Mouse (Mus musculus) forebrain, embryonic 16.5 days (tissue): ENCODE results near the gene Tnfrsf1b. TPM values are rescaled to one million over a fixed set of nuclear protein-coding genes. Genes with fewer than 3 reads are reported as not detected.

Source experiments
- ATAC-seq: fragments of 200-750 bp; cut with Nextera tagmentation; 2 replicates; pipeline ENCODE4 v1.8.0; 2017; ENCODE audit warnings: mild to moderate bottlenecking, moderate library complexity
- H3K27ac ChIP-seq: fragments of 300-500 bp; sonication (generic); 2 replicates; pipeline ENCODE4 v1.5.1; 2014; ENCODE audit warnings: low read length, control low read depth
- H3K27me3 ChIP-seq: fragments of 300-500 bp; sonication (generic); replicated peaks from 2 replicates; pipeline ENCODE4 v1.6.1; 2014; ENCODE audit warnings: low read length; ENCODE audit not compliant: control insufficient read depth, insufficient read depth
- H3K36me3 ChIP-seq: fragments of 300-500 bp; sonication (generic); 2 replicates; pipeline ENCODE4 v1.6.1; 2014; ENCODE audit not compliant: control insufficient read depth, insufficient read depth
- H3K4me1 ChIP-seq: fragments of 300-500 bp; sonication (generic); replicated peaks from 2 replicates; pipeline ENCODE4 v1.6.1; 2014; ENCODE audit warnings: low read length; ENCODE audit not compliant: control insufficient read depth, insufficient read depth
- H3K4me2 ChIP-seq: fragments of 300-500 bp; sonication (generic); 2 replicates; pipeline ENCODE4 v1.6.1; 2014; ENCODE audit warnings: mild to moderate bottlenecking, low read length, control low read depth
- H3K4me3 ChIP-seq: fragments of 300-500 bp; sonication (generic); replicated peaks from 2 replicates; pipeline ENCODE4 v1.5.1; 2014; ENCODE audit warnings: mild to moderate bottlenecking, low read length, control low read depth
- H3K9ac ChIP-seq: fragments of 300-500 bp; sonication (generic); replicated peaks from 2 replicates; pipeline ENCODE4 v1.6.1; 2014; ENCODE audit warnings: low read depth, low read length, control low read depth
- H3K9me3 ChIP-seq: fragments of 300-500 bp; sonication (generic); 2 replicates; pipeline ENCODE4 v1.6.1; 2016; ENCODE audit warnings: low read length; ENCODE audit not compliant: control insufficient read depth
- WGBS: fragments of 180-500 bp; shearing (Covaris S2); extraction: QIAGEN DNeasy Blood & Tissue Kit; methylation state at CpG from one replicate; pipeline ENCODE4 v1.1.7; 2014; 5-methylcytosine and 5-hydroxymethylcytosine counted together
- polyA plus RNA-seq: library from polyadenylated mRNA; unstranded; fragments of >200 nt; fragmentation: Nextera tagmentation; extraction: Ambion mirVana; gene quantifications from 2 replicates; pipeline ENCODE4 v1.2.1, GENCODE M21; 2015

Tnfrsf1b gene
- polyA plus RNA-seq = 2.4 and 2.5 TPM in 2 replicates

DNA sequence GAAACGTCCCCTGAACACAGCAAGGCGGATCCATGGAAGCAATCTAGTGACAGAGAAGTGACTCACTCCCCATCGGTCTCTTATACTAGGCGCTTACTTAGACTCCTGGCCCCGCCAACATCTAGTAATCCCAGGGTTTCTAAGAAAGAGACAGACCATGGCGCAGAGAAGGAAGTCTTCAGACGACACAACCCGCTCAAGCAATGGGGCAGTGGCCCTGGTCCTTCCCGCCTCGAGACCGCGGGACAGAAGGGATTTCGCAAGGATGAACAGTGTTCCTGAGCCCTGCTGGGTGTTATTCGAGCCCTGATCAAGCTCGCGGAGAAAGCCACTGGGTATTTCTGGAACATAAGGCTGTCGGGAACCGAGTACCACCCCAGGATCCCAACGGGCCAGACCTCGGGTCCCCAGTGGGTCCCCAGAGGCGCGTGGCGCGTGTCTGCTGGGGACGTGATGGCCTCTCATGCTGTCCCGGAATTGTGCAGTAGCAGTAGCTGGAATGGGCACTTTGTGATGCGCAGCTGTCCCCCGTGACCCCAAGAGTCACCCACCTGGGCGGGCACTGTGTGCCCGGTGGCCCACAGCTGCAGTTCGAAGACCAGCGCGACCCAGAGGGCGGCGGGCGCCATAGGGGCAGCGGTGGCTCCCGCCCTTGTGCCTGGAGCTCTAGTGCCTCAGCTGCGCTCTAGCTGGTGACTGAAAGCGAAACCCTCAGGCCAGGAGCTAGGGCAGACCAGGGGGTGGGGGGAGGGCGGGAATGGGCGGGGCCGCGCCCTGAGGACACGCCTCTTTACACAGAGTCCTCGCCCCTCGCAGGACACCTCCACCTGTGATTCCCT lies at the start of gene Tnfrsf1b:
TSS of gene Tnfrsf1b (minus strand) at position 698 of the 839 bp plus-strand sequence.
- Histone ChIP-seq H3K4me2 (peak within 1 kb of the TSS; percentile 54), H3K9me3 (no peaks in the 10 kb centered on the region), H3K9ac (peak within 1 kb of the TSS; percentile 31), H3K27ac (no peak within 1 kb of the TSS), H3K27me3 (peaks cover 12% of the 10 kb centered on the region; the same call in 1 of the 2 replicates), H3K4me3 (peak within 1 kb of the TSS; percentile 38), H3K36me3 (no peaks in the 10 kb centered on the region), H3K4me1 (peaks cover 5% of the 10 kb centered on the region; the same call in 1 of the 2 replicates)
- under 1% methylated on average over 47 of the region's 47 CpGs for WGBS
- ATAC-seq = peak; percentile 61

DNA sequence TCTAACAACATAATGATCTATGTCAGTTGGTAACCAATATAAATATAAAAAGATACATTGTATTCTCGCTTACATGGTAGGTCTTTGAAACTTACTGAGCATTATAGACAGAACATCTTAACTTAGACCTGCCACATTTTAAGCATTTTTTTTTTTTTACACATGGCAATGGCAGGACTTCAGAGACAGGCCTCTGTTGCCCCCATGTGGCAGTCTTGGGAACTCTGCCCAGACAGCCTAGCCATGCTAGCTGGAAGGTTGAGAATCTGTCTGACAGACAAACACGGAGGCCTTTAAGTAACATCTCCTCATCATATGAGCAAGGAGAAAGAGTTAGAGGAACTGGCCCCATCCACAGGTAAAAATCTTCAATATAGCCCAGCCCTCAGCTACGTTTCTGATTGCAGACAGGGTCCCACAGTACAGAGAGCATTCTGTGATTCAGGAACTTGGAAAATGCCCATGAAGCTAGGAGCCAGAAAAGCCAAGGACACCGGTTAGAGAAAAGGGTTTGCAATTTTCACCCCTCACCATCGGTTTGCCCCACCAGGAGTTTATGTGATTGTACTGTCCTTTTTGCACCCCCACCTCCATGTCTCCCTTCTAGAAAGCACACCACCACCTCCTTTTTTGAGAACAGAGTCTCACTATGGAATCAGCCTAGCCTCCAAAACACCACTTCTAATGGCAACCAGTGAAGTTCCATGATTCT lies 49.1 kb upstream of the Tnfrsf1b start:
- Histone ChIP-seq H3K4me1 (no peaks in the 10 kb centered on the region), H3K27ac (no peak overlapping the region), H3K27me3 (no peaks in the 10 kb centered on the region), H3K9me3 (no peaks in the 10 kb centered on the region), H3K4me2 (no peak overlapping the region), H3K9ac (no peak overlapping the region), H3K4me3 (no peak overlapping the region), H3K36me3 (no peaks in the 10 kb centered on the region)
- 53% methylated on average over 5 of the region's 5 CpGs for WGBS
- no peak for ATAC-seq

DNA sequence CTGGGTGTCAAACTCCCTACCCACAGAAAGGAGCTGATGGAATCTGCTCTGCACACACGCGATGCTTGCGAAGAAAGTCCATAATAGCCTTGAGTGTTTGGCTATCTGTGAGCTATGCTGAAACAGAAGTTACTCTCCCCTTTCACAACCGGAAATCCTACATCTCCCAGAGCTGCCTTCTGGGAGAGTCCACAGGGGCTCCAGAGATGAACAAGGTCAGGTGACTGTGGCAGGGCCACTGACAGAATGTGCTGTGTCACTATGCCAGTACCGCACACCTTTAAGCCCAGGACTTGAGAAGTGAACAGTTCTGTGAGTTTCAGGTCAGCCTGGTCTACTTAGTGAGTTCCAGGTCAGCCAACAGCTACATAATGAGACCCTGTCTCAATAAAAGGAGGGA lies 47.9 kb upstream of the Tnfrsf1b start:
- Histone ChIP-seq H3K9ac (no peak overlapping the region), H3K9me3 (no peaks in the 10 kb centered on the region), H3K4me1 (no peaks in the 10 kb centered on the region), H3K4me2 (no peak overlapping the region), H3K4me3 (no peak overlapping the region), H3K27ac (no peak overlapping the region), H3K27me3 (no peaks in the 10 kb centered on the region), H3K36me3 (no peaks in the 10 kb centered on the region)
- ATAC-seq = no peak
- WGBS = 89% methylated on average over 5 of the region's 5 CpGs

DNA sequence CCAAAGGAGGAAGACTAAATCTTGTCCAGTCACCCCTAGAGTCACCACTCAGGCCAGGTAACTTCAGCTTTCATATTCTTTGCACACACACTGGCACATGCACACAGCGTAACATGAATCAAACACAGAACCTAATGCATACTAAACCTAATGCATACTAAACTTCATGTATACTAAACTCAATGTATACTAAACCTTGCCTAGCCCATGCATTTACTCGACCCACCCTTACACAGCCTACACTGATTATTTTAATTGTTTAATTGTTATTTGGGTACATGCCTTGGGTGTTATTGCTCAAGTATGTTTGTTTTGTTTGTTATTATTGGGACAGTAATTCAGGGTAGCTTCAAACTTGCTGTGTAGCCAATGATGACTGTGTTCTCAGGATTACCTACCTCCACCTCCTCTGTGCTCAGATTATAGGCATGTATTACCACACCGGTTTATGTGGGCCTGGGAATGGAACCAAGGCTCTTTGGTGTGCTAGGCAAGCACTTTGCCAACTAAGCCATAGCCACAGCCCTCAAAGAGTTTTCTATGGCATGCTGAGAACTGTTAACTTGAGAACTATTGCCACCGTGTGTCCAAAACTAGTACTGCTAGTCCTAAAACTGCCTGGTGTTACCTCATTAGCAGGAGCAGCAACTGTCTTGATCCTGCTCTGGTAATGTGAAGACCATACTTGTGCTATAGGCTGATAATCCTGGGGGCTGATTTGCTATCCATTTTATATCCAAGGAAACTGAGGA lies 39.9 kb upstream of the Tnfrsf1b start:
- Histone ChIP-seq H3K4me1 (no peaks in the 10 kb centered on the region), H3K27ac (no peak overlapping the region), H3K36me3 (no peaks in the 10 kb centered on the region), H3K9ac (no peak overlapping the region), H3K27me3 (no peaks in the 10 kb centered on the region), H3K4me3 (no peak overlapping the region), H3K4me2 (no peak overlapping the region), H3K9me3 (no peaks in the 10 kb centered on the region)
- peak; percentile 77 for ATAC-seq
- 49% methylated on average over 4 of the region's 4 CpGs for WGBS

DNA sequence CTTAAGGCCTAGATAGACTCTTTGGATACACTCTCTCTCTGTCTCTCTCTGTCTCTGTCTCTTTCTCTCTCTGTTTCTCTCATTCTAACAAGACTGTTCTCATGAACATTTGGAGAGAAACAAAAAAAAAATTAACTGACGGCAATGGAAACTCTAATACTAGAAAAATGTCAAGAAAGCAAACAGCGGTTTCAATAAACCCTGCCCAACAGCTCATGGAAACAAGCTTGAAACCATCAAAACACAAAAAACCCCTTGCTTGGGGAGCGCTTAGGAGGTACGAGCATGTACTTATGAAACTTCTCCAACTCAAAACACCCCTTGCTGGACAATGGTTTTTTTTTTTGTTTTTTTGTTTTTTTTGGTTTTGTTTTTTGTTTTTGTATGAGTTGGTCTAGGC lies 38.0 kb upstream of the Tnfrsf1b start:
- Histone ChIP-seq H3K4me1 (no peaks in the 10 kb centered on the region), H3K27ac (no peak overlapping the region), H3K9ac (no peak overlapping the region), H3K4me2 (no peak overlapping the region), H3K36me3 (no peaks in the 10 kb centered on the region), H3K4me3 (no peak overlapping the region), H3K9me3 (no peaks in the 10 kb centered on the region), H3K27me3 (no peaks in the 10 kb centered on the region)
- no peak for ATAC-seq
- WGBS = 95% methylated on average over 4 of the region's 4 CpGs

DNA sequence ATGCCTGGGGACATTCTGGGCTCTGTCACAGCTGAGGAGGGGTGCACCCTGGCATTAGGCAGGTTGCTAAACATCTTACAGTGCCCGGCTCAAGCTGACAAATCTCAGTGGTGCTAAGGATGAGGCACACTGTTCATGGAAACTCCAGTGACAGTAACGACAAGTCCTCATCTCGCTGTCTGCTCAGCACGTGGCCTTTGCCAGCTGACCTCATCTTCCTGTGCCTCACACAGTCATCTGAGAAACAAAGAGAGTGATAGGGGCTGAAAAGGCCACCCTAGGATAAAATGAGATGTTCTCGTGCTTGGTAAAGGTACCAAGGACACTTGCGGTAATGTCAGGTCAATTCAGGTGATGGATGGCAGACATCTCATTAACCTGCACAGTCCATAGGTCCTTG lies 36.8 kb upstream of the Tnfrsf1b start:
- WGBS = 79% methylated on average over 6 of the region's 6 CpGs
- no peak for ATAC-seq
- no peak overlapping the region for H3K9ac ChIP-seq

DNA sequence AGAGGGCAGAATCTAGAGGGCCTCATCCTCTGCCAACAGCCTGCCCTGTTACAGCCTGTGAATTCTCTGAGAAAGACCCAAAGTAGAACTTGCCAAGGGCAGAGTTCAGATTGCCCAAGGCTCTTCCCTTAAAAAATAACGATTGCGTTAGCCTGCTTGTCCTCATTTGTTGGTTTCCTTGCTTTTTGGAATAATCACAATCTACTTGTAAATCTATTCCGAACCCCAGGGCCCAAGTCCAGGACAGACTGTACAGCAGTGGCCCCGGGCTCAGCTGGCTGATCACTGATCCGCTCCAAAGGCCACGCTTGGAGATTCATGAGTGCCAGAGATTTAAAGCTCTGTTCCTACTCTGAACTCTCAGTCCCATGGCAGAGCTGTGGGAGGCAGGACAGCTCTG lies 34.3 kb upstream of the Tnfrsf1b start:
- Histone ChIP-seq H3K9me3 (0 out of 2 replicates have a peak, but pooled peaks cover 2% of the 10 kb centered on the region), H3K36me3 (no peaks in the 10 kb centered on the region), H3K9ac (no peak overlapping the region), H3K27ac (no peak overlapping the region), H3K4me3 (no peak overlapping the region), H3K4me1 (no peaks in the 10 kb centered on the region), H3K4me2 (no peak overlapping the region), H3K27me3 (no peaks in the 10 kb centered on the region)
- 79% methylated on average over 6 of the region's 6 CpGs for WGBS
- ATAC-seq = no peak

More for the DNA sequence above, 36.8 kb upstream of the Tnfrsf1b start:
- H3K4me3 ChIP-seq = no peak overlapping the region
- H3K9me3 ChIP-seq = 0 out of 2 replicates have a peak, but pooled peaks cover 2% of the 10 kb centered on the region
- H3K4me1 ChIP-seq = no peaks in the 10 kb centered on the region
- no peaks in the 10 kb centered on the region for H3K36me3 ChIP-seq
- H3K4me2 ChIP-seq = no peak overlapping the region
- H3K27me3 ChIP-seq = no peaks in the 10 kb centered on the region
- H3K27ac ChIP-seq = no peak overlapping the region

DNA sequence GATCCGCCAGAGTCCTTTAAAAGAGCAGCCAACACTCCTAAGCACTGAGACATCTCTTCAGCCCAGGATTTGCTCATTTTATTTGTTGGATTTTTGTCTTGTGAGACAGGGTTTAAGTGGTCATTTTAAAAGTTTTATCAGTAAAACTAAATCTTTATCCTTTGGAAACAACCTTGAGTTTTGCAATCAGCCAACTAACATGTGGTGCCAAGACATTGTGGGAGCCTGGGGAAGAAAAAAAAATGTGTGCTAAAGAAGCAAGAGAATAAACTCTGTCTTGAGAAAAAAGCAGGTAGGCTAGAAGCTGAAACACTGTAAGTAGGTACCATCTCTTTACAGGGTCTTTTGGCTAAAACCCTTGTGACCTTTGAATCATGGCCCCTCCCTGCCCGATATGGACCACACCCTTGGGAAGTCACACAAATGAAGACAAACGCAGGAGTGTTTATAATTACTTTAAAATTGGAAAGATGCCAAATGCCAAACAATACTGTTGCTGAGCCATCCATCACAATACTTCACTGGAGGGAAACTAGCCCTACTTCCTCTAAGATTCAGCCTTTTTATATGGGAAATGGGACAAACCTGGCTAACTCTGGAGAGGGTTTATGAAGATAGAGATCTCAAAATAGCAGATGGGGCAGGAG lies 32.2 kb upstream of the Tnfrsf1b start:
- Histone ChIP-seq H3K27me3 (no peaks in the 10 kb centered on the region), H3K9ac (no peak overlapping the region)
- 77% methylated on average over 3 of the region's 3 CpGs for WGBS

More for the DNA sequence above, 32.2 kb upstream of the Tnfrsf1b start:
- no peak overlapping the region for H3K27ac ChIP-seq
- no peak overlapping the region for H3K4me2 ChIP-seq
- H3K36me3 ChIP-seq = no peaks in the 10 kb centered on the region
- no peak overlapping the region for H3K4me3 ChIP-seq
- 0 out of 2 replicates have a peak, but pooled peaks cover 2% of the 10 kb centered on the region for H3K9me3 ChIP-seq
- ATAC-seq = no peak
- H3K4me1 ChIP-seq = no peaks in the 10 kb centered on the region
